Mouse (Mus musculus): ENCODE data around the gene Lgals12. TPM values are rescaled to one million over a fixed set of nuclear protein-coding genes. Genes with fewer than 3 reads are reported as not detected.

The Lgals12 gene
- polyA plus RNA-seq, 1 experiment = 0.05 TPM

DNA sequence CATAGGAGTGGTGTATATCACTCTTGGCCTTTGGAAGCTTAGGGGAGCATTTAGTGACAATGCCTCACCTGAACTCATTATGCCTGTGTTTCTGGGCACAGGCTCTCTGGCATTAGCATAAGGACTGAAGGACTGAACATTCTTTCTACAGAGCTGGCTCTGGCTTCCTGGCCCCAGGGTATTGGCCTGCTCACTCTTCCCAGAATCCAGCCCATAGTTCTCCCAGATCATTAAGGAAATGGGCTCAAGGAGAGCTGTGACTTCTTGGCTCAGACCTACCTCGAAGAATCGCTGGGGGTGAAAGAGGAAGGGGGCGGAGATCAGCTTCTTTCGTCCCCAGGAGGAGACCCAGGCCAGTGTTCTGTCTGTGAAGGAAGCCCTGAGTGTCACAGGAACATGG lies 8.5 kb downstream of the Lgals12 start:
- WGBS = 48% methylated on average over 4 of the region's 4 CpGs
- no peaks in the 10 kb centered on the region for H3K27me3 ChIP-seq (ENCODE audit: control insufficient read depth, insufficient read depth, low read length)
- H3K4me3 ChIP-seq (replicated peaks; ENCODE audit: insufficient read depth, low read depth, low read length) = no peak overlapping the region
- no peak for DNase-seq
- H3K4me1 ChIP-seq (ENCODE audit: control insufficient read depth, insufficient read depth, low read length) = no peaks in the 10 kb centered on the region
- TF ChIP-seq CTCF (IDR thresholded peaks at IDR 0.05; ENCODE audit: borderline replicate concordance, insufficient read depth, low read depth, low read length) (no peak), POLR2A (IDR thresholded peaks at IDR 0.05; ENCODE audit: borderline replicate concordance, insufficient read depth, low read length) (no peak)
- H3K27ac ChIP-seq (ENCODE audit: insufficient read depth, low read length) = no peak overlapping the region

DNA sequence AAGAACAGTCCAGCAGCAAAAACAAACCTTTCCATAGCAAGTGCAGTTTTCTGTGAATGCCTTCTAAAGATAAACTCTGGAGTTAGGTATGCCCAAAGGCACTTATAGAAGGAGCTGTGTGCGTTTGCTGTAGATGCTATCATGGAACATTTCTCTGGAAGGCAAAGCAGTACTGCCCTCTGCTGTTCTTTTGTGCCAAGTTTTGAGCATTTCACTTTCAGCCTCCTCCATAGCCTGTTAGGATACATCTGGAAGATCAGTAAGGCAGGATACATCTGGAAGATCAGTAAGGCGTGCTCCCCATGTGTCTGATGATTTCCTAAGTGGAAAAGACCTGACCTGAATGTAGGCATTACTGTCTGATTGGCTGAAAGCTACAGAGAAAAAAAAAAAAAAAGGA lies 11.5 kb downstream of the Lgals12 start:
- 19% methylated on average over 2 of the region's 2 CpGs for WGBS
- Histone ChIP-seq H3K27me3 (ENCODE audit: control insufficient read depth, insufficient read depth, low read length) (no peaks in the 10 kb centered on the region), H3K4me3 (replicated peaks; ENCODE audit: insufficient read depth, low read depth, low read length) (no peak overlapping the region), H3K4me1 (ENCODE audit: control insufficient read depth, insufficient read depth, low read length) (no peaks in the 10 kb centered on the region), H3K27ac (ENCODE audit: insufficient read depth, low read length) (no peak overlapping the region)
- peak in 1 of 2 experiments; percentile 5 for DNase-seq
- TF ChIP-seq CTCF (IDR thresholded peaks at IDR 0.05; ENCODE audit: borderline replicate concordance, insufficient read depth, low read depth, low read length) (peak; percentile 32; the same call in 1 of the 2 replicates), POLR2A (IDR thresholded peaks at IDR 0.05; ENCODE audit: borderline replicate concordance, insufficient read depth, low read length) (no peak)

DNA sequence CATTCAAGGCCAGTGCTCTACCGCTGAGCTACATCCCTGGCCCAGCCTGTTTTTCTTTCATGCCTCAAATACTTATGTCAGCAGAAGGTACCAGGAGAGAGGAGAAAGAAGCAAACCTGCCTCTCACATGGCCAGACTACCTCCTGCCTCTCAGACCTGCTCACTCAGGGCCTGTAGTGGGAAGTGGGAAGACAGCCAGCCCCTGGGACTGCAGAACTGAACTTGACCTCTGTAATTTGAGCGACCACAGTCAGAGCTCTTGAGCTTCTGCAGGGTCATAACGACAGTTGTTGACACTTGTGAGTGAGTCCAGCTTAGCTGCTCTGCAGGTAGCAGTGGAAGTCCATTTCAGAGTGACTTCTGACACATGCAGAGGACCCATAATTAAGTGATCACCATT lies 15.0 kb downstream of the Lgals12 start:
- Histone ChIP-seq H3K27me3 (ENCODE audit: control insufficient read depth, insufficient read depth, low read length) (no peaks in the 10 kb centered on the region), H3K27ac (ENCODE audit: insufficient read depth, low read length) (no peak overlapping the region), H3K4me3 (replicated peaks; ENCODE audit: insufficient read depth, low read depth, low read length) (no peak overlapping the region), H3K4me1 (ENCODE audit: control insufficient read depth, insufficient read depth, low read length) (no peaks in the 10 kb centered on the region)
- TF ChIP-seq CTCF (IDR thresholded peaks at IDR 0.05; ENCODE audit: borderline replicate concordance, insufficient read depth, low read depth, low read length) (no peak), POLR2A (IDR thresholded peaks at IDR 0.05; ENCODE audit: borderline replicate concordance, insufficient read depth, low read length) (no peak)
- 50% methylated on average over 3 of the region's 3 CpGs for WGBS
- DNase-seq = no peak

DNA sequence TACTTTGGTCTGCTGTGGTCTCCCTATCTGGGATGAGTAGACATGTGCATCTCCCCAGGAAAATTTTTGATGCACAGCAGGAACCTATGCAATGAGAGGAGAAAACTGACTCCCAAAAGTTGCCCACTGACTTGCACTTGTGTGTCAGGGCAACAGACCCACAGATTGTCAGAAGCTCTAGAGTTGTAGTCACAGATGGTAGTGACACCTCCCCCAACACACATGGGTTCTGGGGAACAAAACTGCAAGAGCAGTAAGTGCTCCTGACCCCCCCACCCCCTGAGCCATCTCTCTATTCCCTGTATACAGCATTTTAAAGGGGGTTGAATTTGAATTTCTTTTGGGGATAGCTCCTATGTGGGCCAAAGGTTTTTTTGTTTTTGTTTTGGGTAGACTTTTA lies 16.2 kb downstream of the Lgals12 start:
- no peak for DNase-seq
- TF ChIP-seq CTCF (IDR thresholded peaks at IDR 0.05; ENCODE audit: borderline replicate concordance, insufficient read depth, low read depth, low read length) = no peak
- no peak for TF ChIP-seq POLR2A (IDR thresholded peaks at IDR 0.05; ENCODE audit: borderline replicate concordance, insufficient read depth, low read length)
- Histone ChIP-seq H3K4me3 (replicated peaks; ENCODE audit: insufficient read depth, low read depth, low read length) (no peak overlapping the region), H3K4me1 (ENCODE audit: control insufficient read depth, insufficient read depth, low read length) (no peaks in the 10 kb centered on the region), H3K27ac (ENCODE audit: insufficient read depth, low read length) (no peak overlapping the region), H3K27me3 (ENCODE audit: control insufficient read depth, insufficient read depth, low read length) (no peaks in the 10 kb centered on the region)

DNA sequence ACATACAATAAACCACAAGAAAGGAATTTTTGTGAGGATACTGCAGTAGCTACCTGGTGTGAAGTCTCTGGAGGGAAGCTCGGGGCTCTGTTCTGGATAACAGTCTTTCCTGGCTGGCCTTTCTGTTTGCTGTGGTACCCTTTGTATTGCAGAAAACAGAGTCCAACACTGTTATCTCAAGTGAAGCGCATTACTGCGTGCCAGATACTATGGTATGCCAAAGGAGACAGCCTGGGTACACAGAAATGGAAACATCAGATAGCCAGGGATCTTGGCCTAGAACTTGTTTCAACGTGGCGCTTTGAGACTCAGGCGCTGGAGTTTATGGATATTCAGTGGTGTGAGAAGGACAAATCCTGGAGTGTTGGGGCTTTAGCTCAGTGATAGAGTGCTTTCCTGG lies 21.2 kb downstream of the Lgals12 start:
- Histone ChIP-seq H3K4me3 (replicated peaks; ENCODE audit: insufficient read depth, low read depth, low read length) (no peak overlapping the region), H3K27me3 (ENCODE audit: control insufficient read depth, insufficient read depth, low read length) (no peaks in the 10 kb centered on the region), H3K4me1 (ENCODE audit: control insufficient read depth, insufficient read depth, low read length) (peaks cover 4% of the 10 kb centered on the region; the same call in 1 of the 2 replicates), H3K27ac (ENCODE audit: insufficient read depth, low read length) (no peak overlapping the region)
- 82% methylated on average over 6 of the region's 6 CpGs for WGBS
- no peak for DNase-seq
- TF ChIP-seq POLR2A (IDR thresholded peaks at IDR 0.05; ENCODE audit: borderline replicate concordance, insufficient read depth, low read length) = no peak

DNA sequence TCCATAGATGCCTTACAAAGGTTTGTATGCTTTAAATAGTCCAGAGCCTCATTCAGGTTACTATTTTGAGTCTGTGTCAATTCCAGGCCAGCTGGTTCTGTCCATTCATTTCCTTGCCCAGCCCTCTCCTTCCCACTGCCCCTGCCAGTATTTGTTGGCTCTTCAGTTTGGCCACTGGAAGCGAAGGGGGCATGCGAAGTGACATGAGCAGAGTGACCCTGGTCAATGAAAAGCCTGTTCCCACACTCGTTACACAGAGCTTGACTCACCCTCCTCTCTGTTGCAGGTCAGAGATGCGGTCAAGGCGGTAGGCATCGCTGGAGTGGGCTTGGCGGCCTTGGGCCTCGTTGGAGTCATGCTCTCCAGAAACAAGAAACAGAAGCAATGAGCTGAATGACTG lies 21.7 kb downstream of the Lgals12 start:
- 54% methylated on average over 8 of the region's 8 CpGs for WGBS
- peak; percentile 14 for DNase-seq
- no peak overlapping the region for H3K4me3 ChIP-seq (replicated peaks; ENCODE audit: insufficient read depth, low read depth, low read length)

DNA sequence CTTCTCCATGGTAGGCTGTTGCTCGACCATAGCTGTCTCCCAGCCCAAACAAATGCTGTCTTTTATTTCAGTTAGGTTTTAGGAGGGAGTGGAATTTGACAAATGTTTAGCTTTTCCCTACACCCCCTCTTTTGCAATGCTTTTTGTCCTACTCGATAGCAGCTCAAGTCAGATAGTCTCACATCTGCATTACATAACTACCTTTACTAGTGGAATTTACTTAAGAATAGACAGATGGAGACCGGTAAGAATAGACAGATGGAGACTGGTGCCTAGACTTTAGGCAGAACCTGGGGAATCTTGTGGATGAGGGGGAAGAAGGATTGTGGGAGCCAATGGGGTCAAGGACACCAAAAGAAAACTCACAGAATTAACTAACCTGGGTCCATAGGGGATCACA lies 23.4 kb downstream of the Lgals12 start:
- no peaks in the 10 kb centered on the region for H3K27me3 ChIP-seq (ENCODE audit: control insufficient read depth, insufficient read depth, low read length)
- no peak overlapping the region for H3K27ac ChIP-seq (ENCODE audit: insufficient read depth, low read length)
- 82% methylated on average over 3 of the region's 3 CpGs for WGBS
- DNase-seq = no peak
- TF ChIP-seq POLR2A (IDR thresholded peaks at IDR 0.05; ENCODE audit: borderline replicate concordance, insufficient read depth, low read length) = no peak
- no peak for TF ChIP-seq CTCF (IDR thresholded peaks at IDR 0.05; ENCODE audit: borderline replicate concordance, insufficient read depth, low read depth, low read length)
- peaks cover 4% of the 10 kb centered on the region; the same call in 1 of the 2 replicates for H3K4me1 ChIP-seq (ENCODE audit: control insufficient read depth, insufficient read depth, low read length)
- no peak overlapping the region for H3K4me3 ChIP-seq (replicated peaks; ENCODE audit: insufficient read depth, low read depth, low read length)

More for the DNA sequence above, 21.7 kb downstream of the Lgals12 start:
- Histone ChIP-seq H3K27ac (ENCODE audit: insufficient read depth, low read length) (no peak overlapping the region; the same call in 1 of the 2 replicates), H3K27me3 (ENCODE audit: control insufficient read depth, insufficient read depth, low read length) (no peaks in the 10 kb centered on the region), H3K4me1 (ENCODE audit: control insufficient read depth, insufficient read depth, low read length) (peaks cover 4% of the 10 kb centered on the region; the same call in 1 of the 2 replicates)
- no peak for TF ChIP-seq CTCF (IDR thresholded peaks at IDR 0.05; ENCODE audit: borderline replicate concordance, insufficient read depth, low read depth, low read length)

DNA sequence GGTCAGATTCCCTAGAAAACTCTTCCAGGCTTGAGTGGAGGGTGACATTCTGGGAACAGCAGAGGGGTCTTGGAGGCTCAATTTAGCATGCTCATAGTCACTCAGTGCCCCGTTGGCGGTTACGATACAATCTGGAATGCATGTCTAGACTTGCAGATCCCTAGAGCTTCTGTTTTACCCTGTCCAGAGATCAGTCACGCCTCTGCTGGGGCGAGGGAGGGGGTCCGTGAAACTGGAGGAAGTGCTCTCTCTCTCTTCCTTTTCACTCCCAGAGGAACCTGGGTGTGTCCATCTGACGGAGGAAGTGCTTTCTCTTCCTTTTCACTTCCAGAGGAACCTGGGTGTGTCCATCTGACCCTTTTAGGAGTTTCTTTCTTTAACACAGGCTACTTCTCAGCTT lies 23.9 kb downstream of the Lgals12 start:
- DNase-seq = no peak
- no peak overlapping the region for H3K4me3 ChIP-seq (replicated peaks; ENCODE audit: insufficient read depth, low read depth, low read length)
- no peak for TF ChIP-seq POLR2A (IDR thresholded peaks at IDR 0.05; ENCODE audit: borderline replicate concordance, insufficient read depth, low read length)
- no peak for TF ChIP-seq CTCF (IDR thresholded peaks at IDR 0.05; ENCODE audit: borderline replicate concordance, insufficient read depth, low read depth, low read length)
- 45% methylated on average over 7 of the region's 7 CpGs for WGBS
- H3K4me1 ChIP-seq (ENCODE audit: control insufficient read depth, insufficient read depth, low read length) = peaks cover 4% of the 10 kb centered on the region; the same call in 1 of the 2 replicates
- H3K27ac ChIP-seq (ENCODE audit: insufficient read depth, low read length) = peak overlapping the region; percentile 61; the same call in 1 of the 2 replicates
- H3K27me3 ChIP-seq (ENCODE audit: control insufficient read depth, insufficient read depth, low read length) = no peaks in the 10 kb centered on the region
